Mouse (Mus musculus) lung, adult 10 weeks (tissue): Measurements from ENCODE around the gene Mettl26. TPM values are rescaled to one million over a fixed set of nuclear protein-coding genes. Genes with fewer than 3 reads are reported as not detected.

ENCODE experiments used
- polyA plus RNA-seq: library from polyadenylated mRNA; stranded (reverse); fragments of 350-450 nt; fragmentation: Illumina TruSeq; extraction: RNeasy Lipid Tissue Mini Kit (QIAGEN cat#74804); gene quantifications from one replicate; pipeline ENCODE4 v1.2.3, GENCODE M21; 2014; ENCODE audit warnings: low read depth, low replicate concordance; ENCODE audit not compliant: insufficient read depth

Gene Mettl26
- 42.2 TPM for polyA plus RNA-seq

DNA sequence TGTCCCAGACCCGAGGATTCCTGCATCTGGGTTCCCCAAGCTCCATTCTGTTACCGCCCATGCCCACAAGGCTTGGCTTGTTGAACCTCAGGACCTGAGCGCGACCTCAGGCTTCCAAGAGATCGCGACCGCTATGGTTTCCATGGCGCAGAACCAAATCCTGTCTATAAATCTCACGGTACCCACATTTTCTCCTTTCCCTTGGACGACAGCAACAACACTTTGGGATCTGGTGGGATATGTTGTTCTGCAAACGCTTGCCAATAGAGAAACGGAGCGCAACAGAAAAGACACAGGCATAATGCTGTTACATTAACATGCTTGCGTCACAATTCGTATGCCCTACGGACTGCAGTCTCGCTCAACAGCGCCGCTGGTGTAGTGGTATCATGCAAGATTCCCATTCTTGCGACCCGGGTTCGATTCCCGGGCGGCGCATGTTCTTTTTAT is at the start of gene Mettl26:
Gene Mettl26, plus strand, starts transcription at position 354 of the 450 bp plus-strand sequence.

DNA sequence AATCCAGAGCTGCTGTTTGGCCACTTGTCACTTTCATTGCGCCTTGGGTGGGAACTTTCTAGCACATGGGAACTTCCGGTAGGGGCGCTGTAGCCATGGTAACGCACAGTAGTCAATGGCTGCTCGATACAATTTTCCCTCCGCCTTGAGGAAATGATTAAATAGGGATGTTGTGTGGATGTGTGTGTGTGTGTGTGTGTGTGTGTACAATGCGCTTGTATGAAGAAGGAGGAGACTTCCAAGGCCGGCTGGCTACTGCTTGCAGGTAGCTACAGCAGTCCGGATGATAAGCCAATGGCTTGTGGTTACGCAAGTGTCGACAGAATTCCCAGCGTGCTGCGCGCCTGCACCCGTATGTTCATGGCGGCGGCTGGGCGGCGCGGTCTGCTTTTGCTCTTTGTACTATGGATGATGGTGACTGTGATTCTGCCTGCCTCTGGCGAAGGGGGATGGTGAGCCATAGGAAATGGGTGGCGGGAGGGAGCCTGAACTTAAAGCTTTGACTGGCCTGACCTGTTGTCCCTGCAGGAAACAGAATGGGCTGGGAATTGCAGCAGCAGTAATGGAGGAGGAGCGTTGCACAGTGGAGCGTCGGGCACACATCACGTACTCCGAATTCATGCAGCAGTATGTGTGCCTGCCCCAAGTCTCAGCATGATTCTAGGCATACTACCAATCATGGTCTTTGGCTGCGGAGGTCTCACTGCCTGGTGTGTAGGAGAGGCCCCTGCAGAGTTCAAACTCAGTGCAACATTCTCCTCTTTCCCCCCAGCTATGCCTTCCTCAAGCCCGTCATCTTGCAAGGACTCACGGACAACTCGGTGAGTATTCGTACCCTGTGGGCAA is 45.9 kb upstream of the Mettl26 start, which contains the start of gene Jmjd8:
Gene Jmjd8, plus strand, starts transcription at position 156 of the 846 bp plus-strand sequence.

DNA sequence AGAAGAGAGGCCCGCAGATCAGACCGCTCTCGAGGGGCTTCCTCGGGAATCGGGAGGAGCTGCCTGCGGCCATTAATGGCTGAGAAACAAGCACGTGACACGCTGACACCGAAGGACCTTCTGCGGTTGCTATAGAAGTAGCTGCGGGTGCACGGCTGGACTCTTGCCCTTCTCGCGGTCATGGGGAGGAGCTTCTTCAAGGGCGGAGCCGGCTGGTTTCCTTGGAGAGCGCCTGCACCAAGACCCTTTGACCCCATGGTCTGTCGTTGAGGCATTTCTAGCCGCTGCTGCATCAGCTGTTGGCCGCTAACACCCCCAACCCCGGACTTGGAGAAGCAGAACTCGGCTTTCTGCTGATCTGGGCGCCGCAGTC is 41.6 kb upstream of the Mettl26 start, which contains the start of gene Stub1:
Gene Stub1, minus strand, starts transcription at position 114 of the 373 bp plus-strand sequence.

DNA sequence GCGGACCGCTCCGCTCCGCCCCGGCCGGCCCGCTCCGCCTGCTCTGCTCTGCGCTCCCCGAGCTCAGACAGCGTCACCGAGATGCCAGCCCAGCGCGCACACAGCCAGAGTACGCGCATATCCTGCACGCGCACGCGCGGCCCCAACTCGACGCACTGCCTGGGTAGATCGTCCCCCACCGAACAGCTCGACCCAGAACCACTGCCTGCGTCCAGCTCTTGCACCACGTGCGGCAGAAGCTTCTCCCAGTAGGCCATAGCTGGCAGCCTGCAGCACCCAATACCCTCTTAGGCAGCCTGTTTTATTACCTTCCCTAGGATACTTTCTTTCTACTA is 37.8 kb upstream of the Mettl26 start, which contains the start of gene Rhbdl1:
Gene Rhbdl1, minus strand, starts transcription at position 220 of the 335 bp plus-strand sequence.

DNA sequence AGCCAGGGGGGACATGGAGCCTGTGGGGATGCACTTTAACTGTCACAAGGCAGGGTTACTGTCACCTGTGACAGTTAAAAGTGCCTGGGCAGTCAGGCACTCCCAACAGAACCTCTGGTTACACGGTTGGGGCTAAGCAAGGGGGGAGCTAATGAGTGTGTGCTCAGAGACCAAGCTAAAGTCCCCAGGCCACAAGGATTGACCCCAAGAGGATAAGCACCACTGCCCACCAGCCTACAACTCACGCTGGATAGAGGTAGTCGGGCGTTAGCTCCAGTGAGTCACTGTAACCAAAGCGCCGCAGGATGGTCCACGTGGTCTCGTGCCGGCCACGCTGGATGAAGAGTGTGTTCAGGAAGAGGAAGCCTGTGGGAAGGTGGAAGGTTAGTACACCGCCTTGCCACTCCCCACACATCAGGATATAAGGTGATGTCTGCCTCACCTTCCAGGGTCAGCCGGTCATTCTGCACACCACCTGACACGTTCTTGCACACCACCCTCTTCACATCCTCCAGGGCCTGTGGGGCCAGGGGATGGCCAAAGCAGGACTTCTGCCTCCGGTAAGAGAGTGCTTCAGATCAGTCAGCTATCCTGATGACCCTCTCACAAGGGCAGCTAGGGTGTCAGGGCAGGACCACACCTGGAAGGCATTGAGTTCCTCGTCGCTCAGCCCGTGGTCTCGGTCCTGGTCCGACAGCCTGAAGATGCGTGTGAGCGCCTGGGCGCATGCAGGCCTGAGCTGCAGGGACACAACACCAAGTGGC is 33.6 kb upstream of the Mettl26 start, which contains the start of gene Gm20683:
Gene Gm20683, minus strand, starts transcription at position 647 of the 764 bp plus-strand sequence.

DNA sequence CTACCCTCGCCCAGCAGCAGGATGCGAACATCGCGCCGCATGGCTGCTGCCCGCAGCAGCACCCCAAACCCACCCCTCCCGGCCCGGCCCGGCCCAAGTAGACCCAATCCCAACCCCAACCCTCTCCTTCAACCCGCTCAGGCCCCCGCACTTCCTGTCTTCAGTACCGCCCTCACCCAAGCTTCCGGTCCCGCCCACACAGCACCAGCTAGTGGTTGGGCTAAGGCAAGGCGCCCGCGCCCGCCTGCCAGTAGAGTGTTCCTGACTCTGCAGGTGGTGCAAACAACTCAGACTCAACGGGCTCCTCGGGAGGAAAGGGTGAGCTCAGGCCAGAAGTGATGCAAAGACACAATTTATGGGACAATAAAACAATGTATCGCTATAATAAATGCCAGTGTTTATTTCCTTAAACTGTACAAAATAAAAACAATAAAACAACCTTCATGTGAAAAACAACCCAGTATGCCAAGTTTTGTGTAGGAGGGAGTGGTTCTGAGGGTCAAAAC is 30.4 kb upstream of the Mettl26 start, which contains the start of gene Rhot2:
Gene Rhot2, minus strand, starts transcription at position 456 of the 506 bp plus-strand sequence.

DNA sequence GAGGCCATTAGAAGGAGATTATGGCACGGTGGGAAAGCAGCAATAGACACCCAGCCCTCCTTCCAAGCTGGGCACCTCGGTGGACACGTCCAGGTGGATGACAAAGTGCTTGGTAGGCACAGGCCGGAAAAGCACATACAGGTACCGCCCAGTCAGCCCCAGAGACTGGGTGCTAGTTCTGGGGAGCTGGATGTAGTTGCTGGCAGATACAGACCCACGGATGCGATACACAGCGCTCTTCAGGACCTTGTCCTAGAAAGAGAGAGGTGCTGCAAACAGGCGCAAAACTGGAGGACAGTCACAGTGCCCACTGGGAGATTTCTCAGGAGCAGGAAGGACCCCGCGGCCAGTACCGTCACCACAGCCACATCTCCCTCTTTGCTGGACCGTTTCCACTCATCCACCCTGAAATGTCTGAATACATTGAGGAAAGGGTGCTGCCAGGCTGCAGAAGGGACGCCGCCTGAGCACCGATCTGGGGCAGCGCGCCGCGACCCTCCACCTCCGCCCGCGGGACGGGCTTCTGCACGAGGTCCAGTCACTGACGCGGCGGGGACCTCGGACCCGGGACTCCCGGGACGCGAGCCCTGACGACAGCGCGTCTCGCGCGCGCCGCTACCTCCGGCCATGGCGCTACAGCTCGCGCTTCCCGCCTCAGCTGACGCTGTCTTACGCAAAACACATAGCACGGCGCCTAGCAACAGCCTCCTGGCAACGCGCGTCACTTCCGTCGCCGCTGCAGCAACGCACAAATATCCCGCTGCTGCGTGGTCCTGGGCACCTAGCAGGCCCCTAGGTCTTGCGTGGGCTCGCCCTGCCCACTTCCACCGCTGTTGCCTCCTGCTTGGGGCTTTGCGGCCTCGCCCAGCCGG is 13.8 kb upstream of the Mettl26 start, which contains the start of gene Wdr90:
Gene Wdr90, minus strand, starts transcription at position 670 of the 872 bp plus-strand sequence.

DNA sequence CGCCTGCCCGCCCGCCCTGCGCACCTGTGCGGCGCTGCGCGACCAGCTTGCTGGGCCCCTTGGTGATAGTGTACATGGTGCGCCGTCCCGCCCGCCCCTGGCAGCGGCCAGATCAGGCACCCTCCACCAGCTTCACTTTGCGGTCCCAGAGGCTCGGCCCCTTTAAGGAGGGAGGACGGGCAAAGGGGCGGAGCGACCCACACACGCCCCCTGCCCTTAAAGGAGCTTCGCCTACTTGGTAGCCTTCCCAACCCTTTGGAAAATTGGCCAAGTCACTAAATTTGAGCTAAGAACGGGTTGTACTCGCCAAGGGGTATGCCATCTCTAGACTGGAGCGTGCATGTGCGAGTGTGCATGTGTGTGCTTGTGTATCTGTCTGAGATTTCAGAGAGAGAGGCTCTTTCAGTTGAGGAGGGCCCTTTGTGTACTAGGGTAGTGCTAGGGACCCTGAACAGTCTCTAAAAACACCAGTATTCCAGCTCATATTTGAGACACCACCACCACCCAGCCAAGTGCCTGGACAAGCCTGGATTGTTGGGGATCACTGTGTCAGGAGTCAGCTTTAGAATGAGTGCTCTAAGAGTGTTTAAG is 6.2 kb upstream of the Mettl26 start, which contains the start of gene Mcrip2:
Gene Mcrip2, minus strand, starts transcription at position 164 of the 591 bp plus-strand sequence.

DNA sequence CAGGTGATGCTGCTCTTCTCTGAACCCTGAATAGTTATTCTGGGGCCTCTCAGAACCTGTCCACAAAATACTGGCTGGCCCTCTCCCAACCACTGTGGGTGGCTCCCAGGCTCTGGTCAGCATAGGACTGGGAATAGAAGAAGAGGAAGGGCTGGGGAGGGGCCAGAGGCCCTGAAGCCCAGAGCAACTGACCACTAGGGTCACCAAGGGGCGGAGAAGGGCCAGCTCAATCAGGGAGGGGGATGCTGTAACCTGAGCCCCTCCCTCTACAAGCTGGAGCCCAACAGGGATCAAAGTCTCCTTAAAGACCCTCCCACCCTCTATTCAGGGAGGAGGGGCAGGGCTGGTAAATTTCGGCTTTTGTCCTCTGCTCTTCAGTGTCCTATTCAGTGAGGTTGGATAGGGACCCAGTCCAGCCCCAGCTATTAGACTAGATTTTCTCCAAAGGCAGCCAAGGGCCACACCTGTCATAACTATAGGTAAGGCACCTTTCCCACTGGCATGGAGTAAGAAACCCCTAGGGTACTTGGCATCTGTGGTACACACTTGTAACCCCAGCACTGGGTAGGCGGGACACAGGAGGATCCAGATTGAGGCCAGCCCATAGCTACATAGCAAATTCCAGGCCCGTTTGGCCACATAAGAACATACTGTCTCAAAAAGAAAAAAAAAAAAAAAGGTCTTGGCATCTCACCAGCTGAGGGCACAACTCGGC is 5.5 kb downstream of the Mettl26 start, which contains the start of gene Wfikkn1:
Gene Wfikkn1, minus strand, starts transcription at position 663 of the 715 bp plus-strand sequence.

DNA sequence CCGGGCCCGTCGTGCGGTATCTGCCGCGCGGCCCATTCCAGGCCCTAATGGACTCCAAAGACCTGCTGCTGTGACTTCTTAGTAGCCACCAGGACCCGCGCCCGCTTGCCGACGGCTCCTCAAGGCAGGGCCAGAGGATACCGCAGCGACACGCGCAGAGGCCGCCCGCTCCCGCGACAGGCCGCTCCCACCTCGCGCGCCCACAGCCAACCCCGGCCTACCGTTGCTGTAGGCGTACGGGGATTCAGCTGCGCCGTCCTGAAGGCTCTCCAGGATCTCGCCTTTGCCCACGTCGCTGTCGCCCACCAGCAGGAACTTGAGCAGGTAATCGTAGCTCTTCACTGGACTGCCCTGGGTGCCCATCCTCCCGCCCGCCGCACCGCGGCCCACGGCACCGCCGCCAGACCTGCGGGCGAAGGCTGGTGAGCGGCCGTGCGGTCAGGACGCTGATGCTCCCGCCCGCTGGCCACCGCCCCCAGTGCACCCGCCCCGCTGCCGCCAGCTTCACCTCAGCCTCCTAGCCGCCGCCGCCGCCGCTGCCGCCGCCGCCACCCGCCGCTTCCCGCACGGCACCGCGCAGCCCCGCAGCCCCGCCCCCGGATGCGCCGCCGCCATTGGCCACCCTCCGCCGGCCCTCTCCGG is 44.4 kb downstream of the Mettl26 start, which contains the start of gene Rab40c:
Gene Rab40c, minus strand, starts transcription at position 584 of the 642 bp plus-strand sequence.

Other genes starting within 250 kb of the Mettl26 start
- 0.90 TPM for gene Gng13, start 157.9 kb upstream of the Mettl26 start, polyA plus RNA-seq
- gene Chtf18, start 147.7 kb upstream of the Mettl26 start, polyA plus RNA-seq, result 1.0 TPM
- gene Rpusd1, start 147.4 kb upstream of the Mettl26 start, polyA plus RNA-seq, result 9.4 TPM
- gene Mslnl, start 139.0 kb upstream of the Mettl26 start, polyA plus RNA-seq, result not detected
- 49.1 TPM for gene Msln, start 120.7 kb upstream of the Mettl26 start, polyA plus RNA-seq
- 12.8 TPM for gene Narfl, start 101.3 kb upstream of the Mettl26 start, polyA plus RNA-seq
- 24.0 TPM for gene Haghl, start 89.4 kb upstream of the Mettl26 start, polyA plus RNA-seq
- 10.3 TPM for gene Ccdc78, start 88.5 kb upstream of the Mettl26 start, polyA plus RNA-seq
- 73.2 TPM for gene Fam173a, start 82.2 kb upstream of the Mettl26 start, polyA plus RNA-seq
- not detected for gene AC134908.4, start 79.4 kb upstream of the Mettl26 start, polyA plus RNA-seq
- 24.7 TPM for gene Metrn, start 77.9 kb upstream of the Mettl26 start, polyA plus RNA-seq
- gene Fbxl16, start 66.0 kb upstream of the Mettl26 start, polyA plus RNA-seq, result 1.5 TPM
- 6.9 TPM for gene Wdr24, start 51.4 kb upstream of the Mettl26 start, polyA plus RNA-seq
- 26.4 TPM for gene Jmjd8, start 46.2 kb upstream of the Mettl26 start, polyA plus RNA-seq
- 114 TPM for gene Stub1, start 41.7 kb upstream of the Mettl26 start, polyA plus RNA-seq
- 2.0 TPM for gene Rhbdl1, start 37.8 kb upstream of the Mettl26 start, polyA plus RNA-seq
- gene Gm20683, start 33.3 kb upstream of the Mettl26 start, polyA plus RNA-seq, result 2.7 TPM
- 17.7 TPM for gene Rhot2, start 30.2 kb upstream of the Mettl26 start, polyA plus RNA-seq
- 7.7 TPM for gene Wdr90, start 13.6 kb upstream of the Mettl26 start, polyA plus RNA-seq
- 17.9 TPM for gene Mcrip2, start 6.3 kb upstream of the Mettl26 start, polyA plus RNA-seq
- gene Wfikkn1, start 5.8 kb downstream of the Mettl26 start, polyA plus RNA-seq, result 0.25 TPM
- gene Rab40c, start 44.7 kb downstream of the Mettl26 start, polyA plus RNA-seq, result 16.6 TPM
- 34.5 TPM for gene Pigq, start 69.9 kb downstream of the Mettl26 start, polyA plus RNA-seq
- gene Nhlrc4, start 69.9 kb downstream of the Mettl26 start, polyA plus RNA-seq, result 7.5 TPM
- not detected for gene A930017K11Rik, start 77.5 kb downstream of the Mettl26 start, polyA plus RNA-seq
- gene Capn15, start 110.7 kb downstream of the Mettl26 start, polyA plus RNA-seq, result 6.4 TPM
- gene Rab11fip3, start 194.5 kb downstream of the Mettl26 start, polyA plus RNA-seq, result 10.4 TPM
- 9.6 TPM for gene Decr2, start 215.3 kb downstream of the Mettl26 start, polyA plus RNA-seq
- 3.2 TPM for gene Nme4, start 220.5 kb downstream of the Mettl26 start, polyA plus RNA-seq
- 10.8 TPM for gene Tmem8, start 238.2 kb downstream of the Mettl26 start, polyA plus RNA-seq
- gene Mrpl28, start 248.4 kb downstream of the Mettl26 start, polyA plus RNA-seq, result 76.8 TPM